Mouse (Mus musculus): ENCODE results near the gene Mgea5. TPM values are rescaled to one million over a fixed set of nuclear protein-coding genes. Genes with fewer than 3 reads are reported as not detected.

The Mgea5 gene
- polyA plus RNA-seq, 1 experiment from 2014 or later: 113 TPM

Other genes with a start within 250 kb of the Mgea5 start
- 14.9 and 16.5 TPM in 2 replicates for gene Poll, start 223.3 kb downstream of the Mgea5 start, polyA plus RNA-seq (2016; fragmentation: Nextera tagmentation; extraction: Ambion mirVana)
- 56.1 and 63.0 TPM in 2 replicates for gene Gm17018, start 223.2 kb downstream of the Mgea5 start, polyA plus RNA-seq (2016; fragmentation: Nextera tagmentation; extraction: Ambion mirVana)
- gene Fbxw4, start 123.5 kb downstream of the Mgea5 start, polyA plus RNA-seq (2016; fragmentation: Nextera tagmentation; extraction: Ambion mirVana): 3.3 and 5.0 TPM in 2 replicates
- gene Fgf8, start 40.9 kb downstream of the Mgea5 start, polyA plus RNA-seq (2016; fragmentation: Nextera tagmentation; extraction: Ambion mirVana): 2.9 and 3.1 TPM in 2 replicates
- gene Npm3, start 34.2 kb downstream of the Mgea5 start, polyA plus RNA-seq (2016; fragmentation: Nextera tagmentation; extraction: Ambion mirVana): 6.7 and 7.6 TPM in 2 replicates
- gene Kcnip2, start 32.2 kb upstream of the Mgea5 start, polyA plus RNA-seq (2016; fragmentation: Nextera tagmentation; extraction: Ambion mirVana): 3.0 and 3.7 TPM in 2 replicates
- gene Armh3, start 214.7 kb upstream of the Mgea5 start, polyA plus RNA-seq (2016; fragmentation: Nextera tagmentation; extraction: Ambion mirVana): 21.3 and 24.2 TPM in 2 replicates
- 4.8 and 5.1 TPM in 2 replicates for gene Hps6, start 219.7 kb upstream of the Mgea5 start, polyA plus RNA-seq (2016; fragmentation: Nextera tagmentation; extraction: Ambion mirVana)